Mouse (Mus musculus) thymus, postnatal 10 days (tissue): ENCODE data around the gene Fndc3b.
"Not testable (repeated sequence)": the region's sequence is repeated elsewhere in the genome, so short reads cannot be mapped to it uniquely, and the experiment has no call there.

Source experiments
- DNase-seq, 2 experiments: peaks; one replicate each; pipeline ENCODE4 v3.0.0; 2021; ENCODE audit warnings: low spot score in 2 of 2

Fndc3b gene

GRCm38 (mm10) chr3:27416786-27417185 is 294.3 kb downstream of the Fndc3b start:
- no peak for DNase-seq

GRCm38 (mm10) chr3:27413566-27413965 is 297.5 kb downstream of the Fndc3b start:
- no peak for DNase-seq

GRCm38 (mm10) chr3:27411286-27411685 is 299.8 kb downstream of the Fndc3b start:
- no peak for DNase-seq

- no peak for DNase-seq
These were observed 302.5 kb downstream of the Fndc3b start for GRCm38 (mm10) chr3:27408564-27408963.

GRCm38 (mm10) chr3:27406440-27406839 is 304.7 kb downstream of the Fndc3b start:
- no peak for DNase-seq

GRCm38 (mm10) chr3:27400996-27401395 is 310.1 kb downstream of the Fndc3b start:
- DNase-seq: not testable (repeated sequence)

GRCm38 (mm10) chr3:27389923-27390322 is 321.2 kb downstream of the Fndc3b start:
- no peak for DNase-seq

- DNase-seq: no peak
These were observed 326.3 kb downstream of the Fndc3b start for GRCm38 (mm10) chr3:27384836-27385235.

- no peak for DNase-seq
These were observed 333.2 kb downstream of the Fndc3b start for GRCm38 (mm10) chr3:27377935-27378334.

- no peak for DNase-seq
These were observed 336.7 kb downstream of the Fndc3b start for GRCm38 (mm10) chr3:27374396-27374795.

GRCm38 (mm10) chr3:27371725-27372650 is 339.1 kb downstream of the Fndc3b start:
- DNase-seq: no peak

GRCm38 (mm10) chr3:27371276-27371621 is 339.9 kb downstream of the Fndc3b start, which contains the start of gene Ghsr:
Ghsr (plus strand) TSS chr3:27371351.
- DNase-seq: no peak

GRCm38 (mm10) chr3:27370582-27371275 is 340.4 kb downstream of the Fndc3b start:
- DNase-seq: no peak

- peak in 1 of 2 experiments; percentile 36 for DNase-seq
These were observed 341.0 kb downstream of the Fndc3b start for GRCm38 (mm10) chr3:27370125-27370524.
